Mouse (Mus musculus) layer of hippocampus, postnatal 25 days (tissue): ENCODE results near the gene Myo19. TPM values are rescaled to one million over a fixed set of nuclear protein-coding genes. Genes with fewer than 3 reads are reported as not detected.

Source experiments
- DNase-seq, 2 experiments: peaks; one replicate each; pipeline ENCODE4 v3.0.0; 2022; ENCODE audit warnings: mixed read lengths in 2 of 2, low spot score in 1 of 2; ENCODE audit errors: extremely low spot score in 1 of 2
- total RNA-seq, 2 experiments: library from RNA; stranded (reverse); gene quantifications; 2 replicates each; pipeline ENCODE4 v1.2.3; 2021

The Myo19 gene
- total RNA-seq, 2 experiments from 2014 or later, result 6.8 to 10.1 TPM

DNA sequence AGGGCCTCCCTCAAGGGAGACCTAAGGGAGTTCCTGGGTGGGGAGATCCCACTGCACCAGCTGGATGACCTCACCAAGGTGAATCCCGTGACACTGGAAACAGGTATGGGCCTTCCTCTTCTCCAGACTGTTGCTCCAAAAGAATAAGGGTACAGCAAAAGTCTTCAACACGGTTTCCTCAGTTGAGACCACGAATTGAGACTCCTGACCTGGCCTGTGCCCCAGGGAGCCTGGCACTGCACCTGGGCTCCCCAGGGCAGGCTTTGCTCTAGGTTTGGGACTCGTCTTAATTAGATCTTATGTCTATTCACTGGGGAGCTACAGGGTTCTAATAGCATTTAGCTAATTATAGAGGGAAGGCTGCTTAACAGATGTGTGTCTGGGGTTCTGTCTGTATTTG lies 5.3 kb downstream of the Myo19 start:
- no peak for DNase-seq

DNA sequence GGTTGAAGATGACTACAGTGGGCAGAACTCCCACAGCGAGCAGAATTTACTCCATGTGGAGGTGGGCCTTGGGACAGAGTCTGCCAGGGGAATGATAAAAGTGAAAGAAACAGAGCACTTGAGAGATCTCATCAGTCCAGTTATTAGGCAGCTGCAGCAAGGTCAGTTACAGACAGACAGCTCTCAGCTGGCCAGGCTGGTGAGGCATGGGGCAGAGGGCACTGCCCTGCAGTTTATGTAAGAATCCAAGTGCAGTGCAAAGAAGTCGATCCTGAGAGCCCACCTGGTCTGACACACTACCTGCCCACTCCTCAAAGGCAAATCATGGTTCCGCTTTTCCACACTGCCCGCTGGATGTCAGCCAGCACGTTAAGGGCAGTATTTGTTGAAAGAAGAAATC lies 6.3 kb downstream of the Myo19 start:
- no peak for DNase-seq

DNA sequence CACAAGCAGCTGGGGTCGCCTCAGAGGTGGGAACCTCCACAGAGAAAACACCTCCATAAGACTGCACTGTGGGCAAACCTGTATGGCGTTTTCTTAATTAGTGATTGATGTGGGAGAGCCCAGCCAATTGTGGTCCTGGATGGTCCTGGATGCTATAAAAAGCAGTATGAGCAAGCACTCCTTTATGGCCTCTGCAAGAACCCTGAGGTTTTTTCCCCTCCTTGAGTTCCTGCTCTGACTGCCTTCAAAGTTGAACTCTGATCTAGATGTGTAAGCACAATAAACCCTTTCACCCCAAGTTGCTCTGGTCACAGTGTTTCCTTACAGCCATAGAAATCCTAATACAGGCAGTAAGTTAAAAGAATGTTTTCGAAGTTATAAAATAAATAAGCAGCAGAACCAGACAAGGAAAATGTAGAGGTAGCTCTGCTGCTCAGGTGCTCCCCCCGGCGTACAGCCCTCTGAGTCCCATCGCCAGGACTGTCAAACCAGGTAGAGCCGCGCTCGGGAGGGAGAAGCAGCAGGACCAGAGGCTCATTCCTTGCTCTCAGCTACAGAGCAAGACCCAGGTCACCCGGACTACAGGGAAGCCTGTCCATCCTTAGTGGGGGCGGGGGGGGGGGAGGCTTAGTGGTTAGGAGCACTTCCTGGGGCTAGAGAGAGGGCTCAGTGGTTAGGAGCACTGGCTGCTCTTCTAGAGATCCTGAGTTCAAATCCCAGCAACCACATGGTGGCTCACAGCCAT lies 7.0 kb downstream of the Myo19 start:
- no peak for DNase-seq

DNA sequence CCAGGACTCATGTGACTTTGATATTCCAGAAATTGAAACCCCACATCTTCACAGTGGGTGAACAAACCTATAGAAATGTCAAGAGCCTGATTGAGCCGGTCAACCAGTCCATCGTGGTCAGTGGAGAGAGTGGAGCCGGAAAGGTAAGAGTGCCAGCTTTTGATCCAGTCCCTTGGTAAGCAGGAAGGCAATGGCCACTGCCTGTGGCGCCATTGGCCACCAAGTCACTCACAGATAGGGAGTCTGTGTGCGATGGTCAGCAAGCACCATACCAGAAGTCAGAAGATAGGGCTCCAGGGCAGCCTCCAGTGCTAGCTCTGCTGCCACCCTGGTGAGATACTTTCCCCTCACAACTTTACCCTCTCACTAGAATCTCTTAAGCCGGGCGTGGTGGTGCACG lies 8.1 kb downstream of the Myo19 start:
- DNase-seq, result no peak

DNA sequence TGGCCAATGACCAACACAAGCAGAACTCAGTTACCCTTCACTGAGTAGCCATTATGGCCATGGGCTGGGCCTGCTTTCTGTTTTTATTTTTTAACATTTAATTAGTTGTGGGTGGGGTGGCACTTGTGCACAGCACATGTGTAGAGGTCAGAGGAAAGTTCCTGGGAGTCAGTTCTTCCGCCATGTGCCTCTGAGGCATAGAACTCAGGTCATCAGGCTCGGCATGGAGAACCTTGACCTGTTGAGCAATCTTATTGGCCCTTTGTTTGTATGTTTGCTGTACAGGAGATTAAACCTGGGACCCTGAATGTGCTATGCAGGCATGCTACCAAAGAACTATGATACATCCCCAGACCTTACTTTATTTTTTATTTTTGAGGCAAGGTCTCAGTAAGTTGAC lies 9.5 kb downstream of the Myo19 start:
- DNase-seq, result no peak

DNA sequence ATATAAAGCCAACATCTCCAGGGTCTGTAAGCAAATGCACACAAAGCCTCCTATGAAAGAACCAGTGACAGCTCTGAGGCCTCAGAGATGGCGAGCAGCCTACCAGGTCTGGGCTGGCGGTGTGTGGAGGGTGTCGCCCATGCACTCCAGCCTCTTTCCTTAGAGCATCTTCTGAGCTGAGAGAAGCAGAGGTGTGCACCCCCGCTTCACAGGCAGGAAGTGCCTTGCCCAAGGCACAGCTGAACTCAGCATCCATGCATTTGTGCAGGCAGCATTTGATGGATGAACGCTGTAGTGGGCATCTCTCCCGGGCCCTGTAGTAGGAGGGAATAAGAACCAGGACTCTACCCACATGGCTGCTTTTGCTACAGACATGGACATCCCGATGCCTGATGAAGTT lies 11.8 kb downstream of the Myo19 start:
- DNase-seq, result no peak

DNA sequence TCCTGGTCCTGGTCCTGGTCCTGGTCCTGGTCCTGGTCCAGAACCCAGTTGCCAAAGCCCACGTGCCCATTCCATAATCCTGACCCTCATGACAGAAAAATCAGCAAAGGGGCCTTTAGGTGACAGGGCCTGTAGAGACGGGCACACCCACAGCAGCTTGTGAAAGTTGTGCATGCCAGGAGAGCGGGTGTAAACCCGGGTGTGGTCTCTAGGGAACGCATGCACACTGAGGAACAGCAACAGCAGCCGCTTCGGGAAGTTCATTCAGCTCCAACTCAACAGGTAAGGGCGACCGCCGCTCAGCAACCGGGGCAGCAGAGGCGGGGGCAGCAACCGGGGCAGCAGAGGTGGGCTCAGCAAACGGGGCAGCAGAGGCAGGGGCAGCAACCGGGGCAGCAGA lies 13.2 kb downstream of the Myo19 start:
- no peak for DNase-seq

DNA sequence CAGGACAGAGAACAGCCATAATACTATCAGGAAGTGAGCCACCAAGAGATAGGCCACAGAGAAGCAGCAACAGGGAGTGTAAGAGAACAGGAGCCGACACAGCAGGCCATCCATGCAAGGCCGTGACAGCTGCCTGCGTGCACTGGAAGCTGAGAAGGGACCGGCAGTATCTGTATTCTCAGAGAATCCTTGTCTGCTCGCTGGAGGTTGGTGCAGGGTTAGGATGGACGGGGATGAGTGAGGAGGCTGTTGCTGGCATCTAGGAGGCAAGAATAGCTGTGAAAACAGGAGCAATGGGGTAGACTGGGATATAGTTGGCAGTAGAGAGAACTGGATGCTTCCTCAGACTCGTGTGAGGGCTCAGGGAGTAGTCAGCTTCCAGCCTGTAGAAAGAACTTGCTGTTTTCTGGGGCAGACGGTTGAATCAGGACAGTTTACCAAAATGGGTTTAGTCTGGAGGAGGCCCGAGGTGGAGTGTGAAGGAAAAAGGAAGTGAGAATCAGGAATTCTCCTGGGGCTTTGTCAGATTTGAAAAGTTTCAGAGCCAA lies 24.7 kb downstream of the Myo19 start:
- DNase-seq, result no peak

DNA sequence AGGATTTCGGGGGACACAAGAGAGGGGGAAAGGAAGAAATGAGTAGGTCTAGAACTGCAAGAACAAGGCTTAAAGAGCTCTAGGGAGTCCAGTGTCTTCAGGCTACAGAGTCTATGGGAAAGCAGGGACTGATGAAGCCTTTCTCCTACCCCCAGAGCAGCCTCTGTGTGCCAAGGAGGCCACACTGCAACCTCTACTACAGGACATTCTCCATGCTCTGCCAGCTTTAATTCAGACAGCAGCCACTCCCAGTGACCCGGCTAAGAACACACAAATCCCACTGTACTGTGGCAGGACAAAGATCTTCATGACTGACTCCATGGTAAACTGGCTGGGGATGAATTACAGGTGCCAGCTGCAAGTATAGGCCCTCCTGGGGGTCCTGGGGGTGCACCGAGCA lies 27.1 kb downstream of the Myo19 start:
- DNase-seq, result no peak

DNA sequence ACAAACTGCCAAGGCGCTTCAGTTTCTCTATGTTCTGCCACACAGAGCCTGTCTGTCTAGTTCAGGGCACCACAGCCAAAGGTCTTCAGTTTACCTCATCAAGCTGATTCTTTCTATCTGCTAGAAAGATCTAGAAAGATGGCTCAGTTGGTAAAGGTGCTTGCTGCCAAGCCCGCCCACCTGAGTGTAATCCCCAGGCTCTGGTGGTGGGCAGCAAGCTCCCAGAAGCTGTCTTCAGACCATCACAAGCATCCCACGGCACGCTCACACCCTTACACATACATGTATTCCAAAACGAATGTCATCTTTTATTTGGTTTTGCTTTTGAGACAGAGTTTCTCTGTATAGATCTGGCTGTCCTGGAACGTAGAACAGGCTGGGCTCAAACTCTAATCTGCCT lies 28.5 kb downstream of the Myo19 start:
- no peak for DNase-seq

DNA sequence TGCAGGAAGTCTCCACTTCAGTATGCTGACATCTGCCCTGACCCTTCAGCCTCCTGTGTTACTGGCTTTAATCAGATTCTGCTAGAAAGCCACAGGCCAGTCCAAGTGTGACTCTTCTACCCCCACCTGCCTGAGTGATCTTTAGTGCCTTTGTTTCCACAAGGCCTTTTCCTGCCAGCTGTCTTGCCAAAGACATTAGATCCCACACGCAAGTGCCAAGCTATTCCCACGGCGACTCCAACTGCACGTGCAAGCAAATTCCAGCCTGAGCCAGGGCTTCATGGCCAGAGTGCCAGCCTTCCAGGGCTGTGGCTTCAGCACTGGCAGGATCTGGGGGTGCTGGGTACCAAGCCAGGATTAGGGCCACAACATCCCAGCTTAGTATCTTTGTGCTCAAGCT lies 30.5 kb downstream of the Myo19 start:
- DNase-seq, result no peak

DNA sequence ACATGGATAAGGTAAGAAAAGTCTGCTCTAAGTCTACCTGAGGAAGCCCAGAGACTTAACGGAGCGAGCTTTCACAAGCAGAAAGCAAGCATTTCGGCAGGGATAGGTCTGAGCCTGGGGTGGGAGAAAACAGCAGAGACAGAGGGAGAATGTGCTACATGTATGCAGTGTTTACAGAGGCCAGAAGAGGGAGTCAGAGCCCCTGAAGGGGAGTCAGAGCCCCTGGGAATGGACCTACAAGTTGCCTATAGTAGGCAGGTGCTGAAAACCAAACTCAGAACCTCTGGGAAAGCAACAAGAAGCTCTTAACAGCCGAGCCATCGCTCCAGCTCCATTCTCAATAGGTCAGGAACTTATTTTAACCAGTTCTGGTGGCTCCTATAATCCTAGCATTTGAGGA lies 34.7 kb downstream of the Myo19 start:
- no peak for DNase-seq

DNA sequence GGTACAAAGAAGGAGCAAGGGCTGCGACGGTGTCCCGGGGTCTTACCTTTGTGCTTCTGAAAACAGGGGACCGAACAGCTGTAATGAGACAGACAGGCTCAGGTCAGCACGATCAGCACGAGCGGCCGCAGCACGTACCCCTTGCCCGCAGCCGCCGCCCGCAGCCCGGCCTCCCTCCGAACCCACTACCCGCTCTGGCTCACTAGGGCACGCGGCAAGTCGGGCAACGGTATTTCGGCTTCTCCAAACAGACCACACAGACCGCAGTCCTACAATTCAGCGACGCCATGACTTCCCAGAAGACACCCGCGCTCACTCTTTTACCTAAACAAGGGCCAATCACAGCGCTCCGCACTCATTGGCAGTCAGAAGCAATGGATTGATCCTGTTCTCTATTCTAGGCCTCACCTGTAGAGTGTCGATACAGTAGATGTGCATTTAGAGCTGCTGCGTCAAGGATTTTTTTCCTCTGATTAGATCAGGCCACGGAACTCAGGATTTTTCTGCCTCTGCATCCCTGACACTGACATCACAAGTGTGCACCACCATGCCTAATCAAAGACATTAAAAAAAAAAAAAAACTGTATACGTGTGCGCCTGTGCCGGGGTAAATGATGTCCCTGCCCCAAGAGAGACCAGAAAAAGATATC lies 36.2 kb downstream of the Myo19 start, which contains the start of gene Znhit3:
Znhit3 (minus strand) TSS at position 314 of the 650 bp plus-strand sequence.
- peak; percentile 60 to 80 for DNase-seq

DNA sequence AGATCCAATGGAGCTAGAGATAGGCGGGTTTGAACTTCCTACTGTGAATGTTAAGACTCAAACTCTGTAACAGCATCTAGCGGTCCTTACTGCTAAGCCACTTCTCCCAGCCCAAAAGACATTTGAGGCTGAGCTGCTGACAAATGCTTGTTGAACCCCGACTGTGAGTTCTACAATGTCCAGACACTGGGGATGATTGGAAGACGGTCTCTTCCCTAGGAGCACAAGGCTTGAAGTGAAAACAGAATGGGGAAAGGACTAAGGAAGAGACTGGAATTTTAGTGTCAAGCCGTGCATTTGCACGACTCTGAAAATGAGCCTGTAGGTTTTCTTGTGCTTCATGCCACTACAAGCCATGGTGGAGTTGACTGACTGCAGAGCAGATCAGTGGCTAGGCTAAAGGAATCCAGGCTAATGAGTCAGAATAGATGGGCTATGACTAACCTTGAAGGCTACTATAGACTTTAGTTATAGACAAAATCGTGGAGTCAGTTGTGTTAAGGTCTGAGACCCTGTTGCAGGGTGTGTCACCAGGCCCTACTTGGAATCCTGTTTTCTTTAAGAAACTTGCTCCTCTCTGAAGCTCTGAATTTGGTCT lies 36.9 kb downstream of the Myo19 start:
- no peak for DNase-seq

DNA sequence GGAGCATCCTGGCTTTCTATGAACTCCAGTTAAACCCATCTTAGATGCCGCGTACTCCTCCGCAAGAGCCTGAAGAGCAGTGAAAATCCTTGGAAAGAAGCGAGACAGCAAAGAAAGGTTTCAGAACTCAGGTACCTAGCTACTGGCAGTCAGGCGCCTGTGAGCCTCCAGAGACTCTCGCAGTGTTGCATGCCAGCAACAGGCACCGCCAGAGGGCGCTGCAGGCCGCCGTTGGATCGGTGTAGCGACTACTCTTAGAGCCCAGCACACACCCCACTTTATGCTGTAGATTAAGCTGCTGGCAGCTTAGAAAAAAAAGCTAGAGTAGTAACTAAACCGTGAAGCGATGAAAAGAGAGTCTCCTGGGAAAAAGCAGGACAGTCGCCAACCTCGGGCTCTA lies 38.5 kb downstream of the Myo19 start:
- DNase-seq, result peak; percentile 90 to 99

DNA sequence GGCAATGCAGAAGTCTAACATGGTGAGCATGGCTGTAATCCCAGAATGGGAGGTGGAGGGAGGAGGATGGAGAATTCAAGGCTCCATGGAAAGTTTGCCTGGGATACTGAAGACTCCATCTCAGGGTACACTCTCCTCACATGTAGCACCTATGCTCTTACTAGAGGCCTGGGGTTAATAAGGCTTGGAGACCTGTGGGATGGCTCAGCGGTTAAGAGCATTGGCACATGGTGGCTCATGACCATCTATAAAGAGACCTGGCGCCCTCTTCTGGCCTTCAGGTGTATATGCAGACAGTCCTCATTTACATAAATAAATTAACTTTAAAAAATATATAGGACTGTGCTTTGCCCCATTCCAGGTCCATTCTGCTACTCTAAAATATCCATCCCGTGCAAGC lies 39.3 kb downstream of the Myo19 start:
- peak in 1 of 2 experiments; percentile 44 for DNase-seq

DNA sequence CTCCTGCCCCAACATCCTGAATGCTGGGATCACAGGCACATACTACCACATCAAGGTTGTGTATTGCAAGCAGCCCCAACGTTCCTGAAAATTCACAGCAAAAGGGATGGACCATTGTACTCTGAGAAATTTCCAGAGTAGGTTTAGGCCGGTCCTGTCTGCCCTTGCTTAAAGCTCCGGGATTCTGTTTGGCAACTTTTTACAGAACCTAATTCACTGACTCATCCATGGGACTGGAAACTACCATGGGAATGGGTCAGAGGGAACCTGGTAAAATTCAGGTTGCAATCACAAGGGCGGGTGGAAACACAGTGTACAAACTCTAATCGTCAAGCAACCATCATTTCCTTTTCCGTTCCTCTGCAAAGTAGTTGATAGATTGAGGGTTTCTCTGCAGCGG lies 40.0 kb downstream of the Myo19 start:
- no peak for DNase-seq

DNA sequence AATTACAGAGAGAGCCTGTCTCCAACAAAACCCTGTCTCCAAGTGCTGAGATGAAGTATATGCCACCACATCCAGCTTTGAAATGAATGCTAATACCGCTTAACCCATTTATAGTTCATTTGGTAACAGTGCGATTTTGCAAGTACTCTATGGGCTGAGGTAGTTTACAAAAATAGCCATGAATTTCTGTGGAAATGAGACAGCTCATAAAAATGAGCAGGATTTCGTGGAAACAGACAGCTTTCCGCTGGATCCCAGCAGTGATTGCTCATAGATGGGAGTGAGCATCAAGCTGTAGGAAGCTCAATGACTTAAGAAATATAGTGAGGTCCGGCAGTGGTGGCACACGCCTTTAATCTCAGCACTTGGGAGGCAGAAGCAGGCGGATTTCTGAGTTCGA lies 41.0 kb downstream of the Myo19 start:
- DNase-seq, result no peak

DNA sequence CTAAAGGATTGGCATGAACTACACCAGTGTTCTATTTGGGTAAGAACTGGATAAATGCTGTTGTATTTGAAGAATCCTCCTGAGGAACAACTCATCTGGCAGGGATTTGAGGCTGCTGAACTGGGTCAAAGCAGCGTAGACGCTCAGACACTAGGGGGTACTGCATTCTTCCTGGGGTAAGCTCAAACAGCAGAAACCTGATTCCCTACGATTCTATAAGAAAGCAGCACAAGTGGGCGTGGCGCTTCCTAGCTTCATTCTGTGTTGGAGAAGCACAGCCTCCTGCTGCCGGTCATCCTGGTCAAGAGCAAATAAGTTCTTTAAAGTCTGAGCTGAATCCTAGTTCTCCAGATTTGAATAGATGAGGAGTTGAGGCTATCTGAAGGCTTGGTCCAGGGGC lies 52.3 kb downstream of the Myo19 start:
- no peak for DNase-seq

DNA sequence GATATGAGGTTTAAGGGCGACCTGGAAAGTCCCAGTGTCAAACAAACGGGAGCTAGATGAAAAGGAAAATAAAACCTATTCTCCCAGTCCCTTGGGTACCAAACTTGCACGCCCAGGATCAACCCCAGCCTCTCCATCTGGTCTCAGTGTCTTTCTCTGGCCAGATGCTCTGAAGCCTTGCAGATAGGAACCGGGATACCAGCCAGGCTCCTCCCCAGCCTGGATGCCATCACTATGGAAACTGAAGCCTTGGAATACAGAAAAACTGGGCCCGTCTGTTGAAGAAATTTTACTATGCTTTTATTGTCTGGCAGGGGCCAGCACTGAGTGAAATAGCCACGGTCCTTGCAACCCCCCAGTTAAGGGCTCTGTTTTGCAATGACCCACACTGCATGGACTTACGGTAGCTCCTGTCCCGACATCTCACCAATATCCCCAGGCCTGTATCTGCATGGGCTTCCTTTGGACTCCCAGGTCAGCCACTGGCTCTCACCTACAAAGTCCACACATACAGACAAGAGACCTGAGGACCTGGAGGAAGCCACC lies 59.6 kb downstream of the Myo19 start:
- peak; percentile 42 to 43 for DNase-seq

DNA sequence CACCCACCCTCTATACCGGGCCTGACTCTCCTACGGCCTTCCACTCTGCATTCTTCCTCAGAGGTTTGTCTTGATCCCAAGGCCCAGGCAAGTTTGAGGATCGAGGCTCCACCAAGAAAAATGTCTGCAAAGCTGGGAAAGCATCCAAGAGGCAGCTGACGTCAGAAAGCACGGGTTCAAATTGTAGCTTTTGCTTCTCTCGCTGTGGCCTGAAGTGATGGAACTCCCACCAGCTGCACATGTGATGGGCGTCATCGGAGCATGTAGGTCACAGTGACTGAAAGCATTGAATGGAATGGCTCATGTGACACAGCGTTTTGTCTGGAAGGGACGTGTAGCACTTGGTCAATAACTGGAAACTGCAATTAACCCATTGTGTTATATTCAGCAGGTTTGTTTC lies 60.2 kb downstream of the Myo19 start:
- DNase-seq, result no peak
